Mouse (Mus musculus) adrenal gland, adult (tissue): ENCODE results near the gene Maml3.
A peak's percentile ranks its signal among the peaks of the same experiment; 100 is the strongest.

Source experiments
- DNase-seq, 2 experiments: peaks; one replicate each; pipeline ENCODE4 v3.0.0; 2022 to 2023; ENCODE audit warnings: low spot score in 1 of 2; ENCODE audit not compliant: inconsistent age in 2 of 2

The Maml3 gene

GRCm38 (mm10) chr3:52046895-52047372 is 57.9 kb downstream of the Maml3 start:
- DNase-seq, result peak; percentile 98 to 99

- peak; percentile 91 to 95 for DNase-seq
These were observed 58.7 kb downstream of the Maml3 start for GRCm38 (mm10) chr3:52046027-52046700.

- DNase-seq, result peak; percentile 50 to 77
These were observed 59.6 kb downstream of the Maml3 start for GRCm38 (mm10) chr3:52045221-52045641.

GRCm38 (mm10) chr3:52044651-52045050 is 60.2 kb downstream of the Maml3 start:
- DNase-seq, result peak; percentile 63 to 87

- DNase-seq, result peak in 1 of 2 experiments; percentile 47
These were observed 61.0 kb downstream of the Maml3 start for GRCm38 (mm10) chr3:52043847-52044246.

- no peak for DNase-seq
These were observed 62.2 kb downstream of the Maml3 start for GRCm38 (mm10) chr3:52042680-52043079.

GRCm38 (mm10) chr3:52039958-52040357 is 64.9 kb downstream of the Maml3 start:
- DNase-seq, result peak in 1 of 2 experiments; percentile 67

- no peak for DNase-seq
These were observed 67.6 kb downstream of the Maml3 start for GRCm38 (mm10) chr3:52037260-52037659.

GRCm38 (mm10) chr3:52035404-52035803 is 69.5 kb downstream of the Maml3 start:
- DNase-seq, result peak in 1 of 2 experiments; percentile 33

GRCm38 (mm10) chr3:52033857-52034588 is 70.9 kb downstream of the Maml3 start:
- no peak for DNase-seq

- no peak for DNase-seq
These were observed 73.5 kb downstream of the Maml3 start for GRCm38 (mm10) chr3:52031327-52031726.

- DNase-seq, result no peak
These were observed 74.8 kb downstream of the Maml3 start for GRCm38 (mm10) chr3:52030114-52030513.

- DNase-seq, result peak; percentile 35 to 73
These were observed 75.2 kb downstream of the Maml3 start for GRCm38 (mm10) chr3:52029661-52030081.

- no peak for DNase-seq
These were observed 76.9 kb downstream of the Maml3 start for GRCm38 (mm10) chr3:52027972-52028371.

- no peak for DNase-seq
These were observed 82.4 kb downstream of the Maml3 start for GRCm38 (mm10) chr3:52022486-52022885.

GRCm38 (mm10) chr3:52018103-52018439 is 86.8 kb downstream of the Maml3 start:
- DNase-seq, result no peak

GRCm38 (mm10) chr3:52017439-52018102 is 87.3 kb downstream of the Maml3 start:
- peak in 1 of 2 experiments; percentile 56 for DNase-seq

- no peak for DNase-seq
These were observed 88.7 kb downstream of the Maml3 start for GRCm38 (mm10) chr3:52016178-52016577.

- DNase-seq, result no peak
These were observed 89.3 kb downstream of the Maml3 start for GRCm38 (mm10) chr3:52015556-52015955.

- DNase-seq, result no peak
These were observed 93.7 kb downstream of the Maml3 start for GRCm38 (mm10) chr3:52011032-52011710.

GRCm38 (mm10) chr3:52009321-52009720 is 95.6 kb downstream of the Maml3 start:
- no peak for DNase-seq
